ENCODE assay signal across 8 mouse cellular contexts in genomic region chr11:19923888-19924756, GRCm38 (mm10). TPM values are rescaled to one million over a fixed set of nuclear protein-coding genes. Genes with fewer than 3 reads are reported as not detected.
A peak's percentile ranks its signal among the peaks of the same experiment; 100 is the strongest.
DNase-seq lines count a peak whose midpoint lies in the region; ATAC-seq and TF ChIP-seq lines count a peak whose summit lies in the region.

TSS of gene Spred2 (plus strand) at chr11:19924375.

- peaks cover 20% of the 10 kb centered on the region for H3K79me2 ChIP-seq in CH12.LX (replicated peaks; ENCODE audit: control insufficient read depth, extremely low read depth, insufficient read depth, poor library complexity, severe bottlenecking)

- ATAC-seq in heart, embryonic 15.5 days (replicated peaks; ENCODE audit: insufficient number of reproducible peaks, insufficient read depth, low FRiP score, low read depth), result peak; percentile 51
- peak; percentile 48 for ATAC-seq in liver, embryonic 16.5 days (ENCODE audit: low read depth)
- ATAC-seq in neural tube, embryonic 13.5 days (ENCODE audit: low read depth), result peak; percentile 52

- H3K27me3 ChIP-seq in CH12.LX (replicated peaks), result peaks cover 2% of the 10 kb centered on the region
- peaks cover under 1% of the 10 kb centered on the region; the same call in 1 of the 2 replicates for H3K27me3 ChIP-seq in forebrain, embryonic 10.5 days (ENCODE audit: poor library complexity, severe bottlenecking)
- no peaks in the 10 kb centered on the region for H3K27me3 ChIP-seq in heart, embryonic 15.5 days
- H3K27me3 ChIP-seq in liver, embryonic 16.5 days (ENCODE audit: control insufficient read depth, insufficient read depth, low read depth, low read length), result no peaks in the 10 kb centered on the region
- H3K27me3 ChIP-seq in neural tube, embryonic 13.5 days, result no peaks in the 10 kb centered on the region
- H3K27me3 ChIP-seq in testis, adult 2 months (ENCODE audit: control insufficient read depth, insufficient read depth, low read length), result no peaks in the 10 kb centered on the region

- peak; percentile 93 for DNase-seq in CH12.LX (ENCODE audit: extremely low read depth)
- peak; percentile 80 for DNase-seq in c-Kit-positive CD71-negative TER-119-negative erythroid progenitor cells, embryonic 14.5 days (ENCODE audit: low read depth)
- peak; percentile 91 for DNase-seq in forebrain, embryonic 10.5 days (ENCODE audit: extremely low spot score, low spot score)
- peak; percentile 89 to 94 for DNase-seq in kidney, postnatal 25 days

- peaks cover 7 to 63% of the 10 kb centered on the region in 2 experiments for H3K4me1 ChIP-seq in CH12.LX (ENCODE audit: control insufficient read depth in 1 of 2, insufficient read depth in 2 of 2)
- H3K4me1 ChIP-seq in forebrain, embryonic 10.5 days, result peaks cover 59% of the 10 kb centered on the region
- peaks cover 27% of the 10 kb centered on the region for H3K4me1 ChIP-seq in heart, embryonic 15.5 days (replicated peaks)
- peaks cover 35% of the 10 kb centered on the region for H3K4me1 ChIP-seq in liver, embryonic 16.5 days (ENCODE audit: control insufficient read depth, low read depth, low read length)
- peaks cover 37% of the 10 kb centered on the region for H3K4me1 ChIP-seq in neural tube, embryonic 13.5 days (replicated peaks)
- peaks cover 19% of the 10 kb centered on the region for H3K4me1 ChIP-seq in testis, adult 2 months (ENCODE audit: control insufficient read depth, insufficient read depth, low read length)

- peak within 1 kb of the TSS; percentile 78 for H3K27ac ChIP-seq in CH12.LX (ENCODE audit: insufficient read depth, low read depth)
- H3K27ac ChIP-seq in forebrain, embryonic 10.5 days, result peak within 1 kb of the TSS; percentile 95
- H3K27ac ChIP-seq in heart, embryonic 15.5 days, result peak within 1 kb of the TSS; percentile 95
- H3K27ac ChIP-seq in liver, embryonic 16.5 days (ENCODE audit: low read length), result peak within 1 kb of the TSS; percentile 91
- peak within 1 kb of the TSS; percentile 97 for H3K27ac ChIP-seq in neural tube, embryonic 13.5 days (replicated peaks)
- H3K27ac ChIP-seq in testis, adult 2 months (ENCODE audit: control insufficient read depth, insufficient read depth, low read depth, low read length), result peak within 1 kb of the TSS; percentile 79

- peak within 1 kb of the TSS; percentile 97 for H3K9ac ChIP-seq in CH12.LX (ENCODE audit: insufficient read depth, low read depth)
- H3K9ac ChIP-seq in heart, embryonic 15.5 days, result peak within 1 kb of the TSS; percentile 80
- H3K9ac ChIP-seq in liver, embryonic 16.5 days (ENCODE audit: low read depth, low read length), result peak within 1 kb of the TSS; percentile 74
- peak within 1 kb of the TSS; percentile 97 for H3K9ac ChIP-seq in neural tube, embryonic 13.5 days

- dilution Hi-C loops in CH12.LX (cut with MboI; ENCODE audit: extremely low pct_ligation_motif_present, extremely low pct_unique_long_range_greater_than_20kb, low sequenced_read_pairs), result no loop called here

- in situ Hi-C loops in CH12.LX (cut with MboI; ENCODE audit: low pct_ligation_motif_present, low pct_unique_long_range_greater_than_20kb, low sequenced_read_pairs), result loop anchor here (5.0 to 10.0 kb wide), 4 partner anchors 53 to 151 kb away; no protein-coding TSS in a partner anchor

- peak in 1 of 2 experiments; percentile 36; a peak in 2 of 4 replicates for TF ChIP-seq CTCF in CH12.LX (conservative IDR thresholded peaks at IDR 0.05 in 1 of 2, IDR thresholded peaks at IDR 0.05 in 1 of 2; ENCODE audit: low read depth in 2 of 2, low read length in 2 of 2)
- 0 out of 2 replicates have a peak, but pooled peaks have one; percentile 4 for TF ChIP-seq CTCF in testis, adult 2 months (IDR thresholded peaks at IDR 0.05; ENCODE audit: control insufficient read depth, insufficient read depth, insufficient replicate concordance, low read depth, low read length)

- no peaks in the 10 kb centered on the region for H3K9me3 ChIP-seq in CH12.LX (replicated peaks; ENCODE audit: low read length)
- H3K9me3 ChIP-seq in forebrain, embryonic 10.5 days, result no peaks in the 10 kb centered on the region
- no peaks in the 10 kb centered on the region for H3K9me3 ChIP-seq in heart, embryonic 15.5 days (replicated peaks)
- H3K9me3 ChIP-seq in liver, embryonic 16.5 days (replicated peaks; ENCODE audit: control insufficient read depth, low read length), result no peaks in the 10 kb centered on the region
- no peaks in the 10 kb centered on the region for H3K9me3 ChIP-seq in neural tube, embryonic 13.5 days

- no peak; the same call in 1 of the 2 replicates for TF ChIP-seq RAD21 in CH12.LX (IDR thresholded peaks at IDR 0.05; ENCODE audit: low read depth, low read length)

- H3K36me3 ChIP-seq in CH12.LX (replicated peaks in 1 of 2; ENCODE audit: control insufficient read depth in 1 of 2, insufficient read depth in 1 of 2, low read length in 1 of 2), result peaks cover 0 to 7% of the 10 kb centered on the region in 2 experiments
- no peaks in the 10 kb centered on the region for H3K36me3 ChIP-seq in forebrain, embryonic 10.5 days (replicated peaks)
- H3K36me3 ChIP-seq in heart, embryonic 15.5 days, result no peaks in the 10 kb centered on the region
- H3K36me3 ChIP-seq in liver, embryonic 16.5 days (ENCODE audit: control insufficient read depth, insufficient read depth), result no peaks in the 10 kb centered on the region
- no peaks in the 10 kb centered on the region for H3K36me3 ChIP-seq in neural tube, embryonic 13.5 days
- H3K36me3 ChIP-seq in testis, adult 2 months (ENCODE audit: control insufficient read depth, insufficient read depth, low read length), result no peaks in the 10 kb centered on the region

- H3K4me3 ChIP-seq in CH12.LX (replicated peaks in 1 of 3; ENCODE audit: low read depth in 2 of 3, low read length in 2 of 3, poor library complexity in 1 of 3), result peak within 1 kb of the TSS; percentile 84 to 89 (median 87)
- peak within 1 kb of the TSS; percentile 91 for H3K4me3 ChIP-seq in forebrain, embryonic 10.5 days
- peak within 1 kb of the TSS; percentile 85 for H3K4me3 ChIP-seq in heart, embryonic 15.5 days
- H3K4me3 ChIP-seq in liver, embryonic 16.5 days (ENCODE audit: low read depth, low read length), result peak within 1 kb of the TSS; percentile 77
- peak within 1 kb of the TSS; percentile 92 for H3K4me3 ChIP-seq in neural tube, embryonic 13.5 days
- H3K4me3 ChIP-seq in testis, adult 2 months (ENCODE audit: control insufficient read depth, low read depth, low read length), result peak within 1 kb of the TSS; percentile 81

- H3K4me2 ChIP-seq in CH12.LX (ENCODE audit: insufficient read depth, low read depth, poor library complexity, severe bottlenecking), result peak within 1 kb of the TSS; percentile 83
- H3K4me2 ChIP-seq in heart, embryonic 15.5 days, result peak within 1 kb of the TSS; percentile 86
- H3K4me2 ChIP-seq in liver, embryonic 16.5 days (ENCODE audit: low read depth, low read length), result peak within 1 kb of the TSS; percentile 91
- peak within 1 kb of the TSS; percentile 69 for H3K4me2 ChIP-seq in neural tube, embryonic 13.5 days

- under 1% methylated on average over 57 of the region's 57 CpGs for WGBS in forebrain, embryonic 10.5 days
- under 1% methylated on average over 57 of the region's 57 CpGs for WGBS in heart, embryonic 15.5 days
- WGBS in liver, embryonic 16.5 days (ENCODE audit: insufficient replicate concordance), result under 1% methylated on average over 52 of the region's 57 CpGs
- WGBS in neural tube, embryonic 13.5 days, result under 1% methylated on average over 57 of the region's 57 CpGs

- no peak; the same call in 1 of the 2 replicates for TF ChIP-seq EP300 in CH12.LX (IDR thresholded peaks at IDR 0.05; ENCODE audit: low read length)

- TF ChIP-seq POLR2A in CH12.LX (IDR thresholded peaks at IDR 0.05; ENCODE audit: low read depth, low read length), result peak; percentile 68
- TF ChIP-seq POLR2A in testis, adult 2 months (IDR thresholded peaks at IDR 0.05; ENCODE audit: control insufficient read depth, low read depth, low read length), result no peak

TF ChIP-seq in CH12.LX, 34 proteins besides CTCF, POLR2A, EP300 and RAD21 (continues in another document):
- TF ChIP-seq MXI1 (IDR thresholded peaks at IDR 0.05; ENCODE audit: low read depth, low read length) (peak; percentile 61), GABPA (IDR thresholded peaks at IDR 0.05; ENCODE audit: insufficient replicate concordance, low read depth, low read length) (no peak), TBP (conservative IDR thresholded peaks at IDR 0.05; ENCODE audit: low read depth, low read length) (peak; percentile 77), IRF4 (IDR thresholded peaks at IDR 0.05; ENCODE audit: low read depth, low read length) (peak; percentile 14), TCF12 (IDR thresholded peaks at IDR 0.05; ENCODE audit: low read depth, low read length) (peak; percentile 81), ELF1 (IDR thresholded peaks at IDR 0.05; ENCODE audit: low read depth, low read length) (peak; percentile 87), ZNF384 (IDR thresholded peaks at IDR 0.05; ENCODE audit: low read depth, low read length) (peak; percentile 77), JUN (IDR thresholded peaks at IDR 0.05; ENCODE audit: insufficient read depth, low read depth, low read length) (peak; percentile 60), MAX (IDR thresholded peaks at IDR 0.05; ENCODE audit: low read length) (peak; percentile 39; the same call in 1 of the 2 replicates), SIN3A (IDR thresholded peaks at IDR 0.05; ENCODE audit: low read length) (peak; percentile 65; the same call in 1 of the 2 replicates), USF1 (IDR thresholded peaks at IDR 0.05; ENCODE audit: low read depth, low read length) (no peak), HCFC1 (IDR thresholded peaks at IDR 0.05; ENCODE audit: low read depth, low read length) (peak; percentile 64), KAT2A (IDR thresholded peaks at IDR 0.05; ENCODE audit: insufficient replicate concordance, low read length) (no peak), CHD2 (IDR thresholded peaks at IDR 0.05; ENCODE audit: low read length) (peak; percentile 66), RCOR1 (conservative IDR thresholded peaks at IDR 0.05; ENCODE audit: low read depth, low read length) (no peak; the same call in 1 of the 2 replicates), BHLHE40 (IDR thresholded peaks at IDR 0.05; ENCODE audit: low read depth, low read length) (peak; percentile 64), MAZ (IDR thresholded peaks at IDR 0.05; ENCODE audit: low read depth, low read length) (peak; percentile 93), E2F4 (IDR thresholded peaks at IDR 0.05; ENCODE audit: insufficient replicate concordance, low read depth, low read length) (no peak; the same call in 1 of the 2 replicates)

RNA-seq across cellular contexts. Expression of gene Spred2, which starts in this region (rescaled TPM):
- 3.2 and 4.2 TPM in 2 replicates for total RNA-seq in CH12.LX (2012; rRNA removed)
- 0.85 and 1.4 TPM in 2 replicates for total RNA-seq in CH12.LX (2014; rRNA removed)
- 15.8 and 15.9 TPM in 2 replicates for polyA plus RNA-seq in CH12.LX (2012; ENCODE audit: insufficient read length, low read depth)
- 7.1 and 7.3 TPM in 2 replicates for polyA plus RNA-seq in forebrain, embryonic 10.5 days (2016; fragmentation: Nextera tagmentation; extraction: Ambion mirVana)
- polyA plus RNA-seq in heart, embryonic 15.5 days (2015; fragmentation: Nextera tagmentation; extraction: Ambion mirVana), result 4.6 and 5.3 TPM in 2 replicates
- 0.98 and 1.3 TPM in 2 replicates for polyA plus RNA-seq in liver, embryonic 16.5 days (2015; fragmentation: Nextera tagmentation; extraction: Ambion mirVana)
- polyA plus RNA-seq in neural tube, embryonic 13.5 days (2015; fragmentation: Nextera tagmentation; extraction: Ambion mirVana), result 6.5 and 8.5 TPM in 2 replicates
- polyA plus RNA-seq in testis, adult 2 months (2012; rRNA removed), result 2.6 and 3.4 TPM in 2 replicates

Comparison
In these comparisons a context has a peak if more than half of its experiments do, and no peak if none do; other contexts are left out.
1. Peak in every context shown above with its lines: DNase-seq, ATAC-seq, H3K4me3 ChIP-seq and H3K27ac ChIP-seq.